Mouse (Mus musculus) neural tube, embryonic 11.5 days (tissue): ENCODE data around the gene Fyb2. TPM values are rescaled to one million over a fixed set of nuclear protein-coding genes. Genes with fewer than 3 reads are reported as not detected.
A peak's percentile ranks its signal among the peaks of the same experiment; 100 is the strongest.

Source experiments
- ATAC-seq: fragments of 200-750 bp; cut with Nextera tagmentation; 2 replicates; pipeline ENCODE4 v1.8.0; 2017; ENCODE audit warnings: moderate number of reproducible peaks, mild to moderate bottlenecking, moderate TSS enrichment, moderate library complexity; ENCODE audit not compliant: insufficient read depth, low FRiP score, low TSS enrichment
- DNase-seq: peaks from one replicate; pipeline ENCODE4 v3.0.0-alpha.2; 2015; ENCODE audit warnings: low spot score
- H3K27ac ChIP-seq: fragments of 300-500 bp; sonication (generic); 2 replicates; pipeline ENCODE4 v1.5.1; 2014; ENCODE audit warnings: low read depth, mild to moderate bottlenecking, low read length
- H3K27me3 ChIP-seq: fragments of 300-500 bp; sonication (generic); 2 replicates; pipeline ENCODE4 v1.6.1; 2014; ENCODE audit warnings: mild to moderate bottlenecking, low read length, mixed read lengths; ENCODE audit not compliant: control insufficient read depth, insufficient read depth
- H3K36me3 ChIP-seq: fragments of 300-500 bp; sonication (generic); 2 replicates; pipeline ENCODE4 v1.6.1; 2014; ENCODE audit warnings: mild to moderate bottlenecking, low read length, moderate library complexity, mixed read lengths; ENCODE audit not compliant: control insufficient read depth, insufficient read depth
- H3K4me1 ChIP-seq: fragments of 300-500 bp; sonication (generic); 2 replicates; pipeline ENCODE4 v1.6.1; 2014; ENCODE audit warnings: low read length, mixed read lengths; ENCODE audit not compliant: control insufficient read depth, insufficient read depth
- H3K4me2 ChIP-seq: fragments of 300-500 bp; sonication (generic); 2 replicates; pipeline ENCODE4 v1.6.1; 2014; ENCODE audit warnings: low read depth, mild to moderate bottlenecking, moderate library complexity
- H3K4me3 ChIP-seq: fragments of 300-500 bp; sonication (generic); 2 replicates; pipeline ENCODE4 v1.5.1; 2014; ENCODE audit warnings: low read depth, low read length
- H3K9ac ChIP-seq: fragments of 300-500 bp; sonication (generic); 2 replicates; pipeline ENCODE4 v1.6.1; 2014; ENCODE audit warnings: mild to moderate bottlenecking, low read length
- H3K9me3 ChIP-seq: fragments of 300-500 bp; sonication (generic); 2 replicates; pipeline ENCODE4 v1.6.1; 2016; ENCODE audit warnings: low read length; ENCODE audit not compliant: control insufficient read depth
- WGBS: fragments of 180-500 bp; shearing (Covaris S2); extraction: QIAGEN DNeasy Blood & Tissue Kit; methylation state at CpG from one replicate; pipeline ENCODE4 v1.1.7; 2014; 5-methylcytosine and 5-hydroxymethylcytosine counted together
- polyA plus RNA-seq: library from polyadenylated mRNA; unstranded; fragments of >200 nt; fragmentation: Nextera tagmentation; extraction: Ambion mirVana; gene quantifications from 2 replicates; pipeline ENCODE4 v1.2.1, GENCODE M21; 2014

Fyb2 gene
- 0.09 TPM in 1 of 2 replicates, not detected in the other for polyA plus RNA-seq

DNA sequence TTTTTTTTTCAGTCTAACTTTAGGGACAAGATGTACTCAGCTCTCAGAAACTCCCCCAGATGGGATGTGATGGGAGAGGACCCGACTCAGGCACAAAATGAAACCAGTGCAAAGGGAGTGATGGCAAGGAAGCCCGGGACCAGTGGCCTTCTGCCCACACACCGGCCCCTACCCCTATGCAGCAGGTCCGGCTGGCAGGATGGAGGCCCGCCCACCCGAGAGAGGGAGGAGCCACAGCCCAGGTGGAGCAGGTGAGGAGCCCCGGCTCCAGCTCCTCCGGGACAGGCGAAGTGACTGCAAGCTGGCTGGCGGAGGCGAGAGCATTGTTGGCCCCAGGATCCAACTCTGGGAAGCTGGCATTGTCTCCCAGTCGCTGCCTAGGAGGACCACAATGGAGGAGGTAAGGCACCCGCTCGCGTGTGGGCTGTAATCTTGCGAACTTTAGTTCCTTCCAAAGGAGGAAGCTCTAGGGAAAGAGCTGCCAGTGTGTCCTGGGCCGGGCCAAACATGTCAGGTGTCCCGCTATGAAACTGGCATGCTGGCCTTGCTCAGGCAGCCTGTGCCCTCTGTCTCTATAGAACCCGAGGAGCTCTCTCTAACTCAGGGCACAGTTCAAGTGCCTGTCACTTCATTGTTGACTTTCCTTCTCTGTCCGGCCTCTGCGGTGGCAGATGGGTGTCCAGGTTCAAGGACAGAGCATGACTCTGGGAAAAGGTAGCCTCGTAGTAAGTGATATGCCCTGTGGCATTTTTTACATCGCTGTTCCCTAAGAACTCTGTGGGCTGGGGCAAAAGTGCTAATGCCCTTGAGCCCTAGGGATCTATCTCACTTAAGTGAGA is at the start of gene Fyb2:
Gene Fyb2, plus strand, starts transcription at position 166 of the 839 bp plus-strand sequence.
- Histone ChIP-seq H3K4me2 (peak within 1 kb of the TSS; percentile 22), H3K36me3 (no peaks in the 10 kb centered on the region), H3K27me3 (no peaks in the 10 kb centered on the region), H3K4me3 (no peak within 1 kb of the TSS), H3K9ac (no peak within 1 kb of the TSS), H3K4me1 (no peaks in the 10 kb centered on the region), H3K9me3 (no peaks in the 10 kb centered on the region), H3K27ac (no peak within 1 kb of the TSS)
- DNase-seq (no peak), ATAC-seq (0 out of 2 replicates have a peak, but pooled peaks have one; percentile 41)
- WGBS: 27% methylated on average over 23 of the region's 23 CpGs

DNA sequence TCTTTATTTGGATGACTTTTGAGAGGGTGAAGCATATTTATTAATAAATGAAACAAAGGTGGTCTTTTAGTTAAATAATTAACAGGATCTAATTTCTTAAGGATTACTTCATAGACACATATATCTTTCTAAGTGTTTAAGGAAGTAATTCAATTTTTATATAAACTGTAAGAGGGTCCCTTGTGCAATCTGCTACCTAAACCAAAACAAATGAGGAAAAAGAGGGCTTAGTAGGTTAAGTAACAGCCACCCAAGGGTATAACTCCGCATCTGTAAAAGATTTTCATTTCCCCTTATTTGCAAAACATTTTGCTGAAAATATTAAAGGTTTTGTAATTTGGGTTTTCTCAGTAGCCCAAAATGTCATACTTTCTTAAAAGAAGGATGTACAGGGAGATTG is 48.9 kb upstream of the Fyb2 start:
- Histone ChIP-seq H3K27me3 (no peaks in the 10 kb centered on the region), H3K9ac (no peak overlapping the region), H3K4me1 (no peaks in the 10 kb centered on the region), H3K36me3 (no peaks in the 10 kb centered on the region), H3K4me2 (no peak overlapping the region), H3K27ac (no peak overlapping the region), H3K4me3 (no peak overlapping the region), H3K9me3 (no peaks in the 10 kb centered on the region)
- ATAC-seq: no peak
- DNase-seq: no peak
- WGBS: 92% methylated on average over 1 of the region's 1 CpGs

DNA sequence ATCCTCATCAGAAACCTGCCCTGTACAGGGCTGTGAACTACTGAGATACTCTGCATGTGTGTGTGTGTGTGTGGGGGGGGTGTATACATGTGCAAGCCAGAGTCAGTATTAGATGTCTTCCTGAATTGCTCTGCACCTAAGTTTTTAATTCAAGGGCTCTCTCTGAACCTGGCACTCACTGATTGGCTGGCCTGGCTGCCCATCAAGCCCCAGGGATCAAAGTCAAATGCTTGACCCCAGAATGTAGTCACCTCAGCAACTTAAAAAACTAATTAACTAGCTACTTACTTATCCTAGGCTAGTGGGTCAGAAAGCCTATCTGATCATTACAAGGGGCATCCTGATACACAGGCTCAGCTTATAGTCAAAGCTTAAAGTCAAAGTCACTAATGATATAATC is 43.7 kb upstream of the Fyb2 start:
- ATAC-seq: no peak

DNA sequence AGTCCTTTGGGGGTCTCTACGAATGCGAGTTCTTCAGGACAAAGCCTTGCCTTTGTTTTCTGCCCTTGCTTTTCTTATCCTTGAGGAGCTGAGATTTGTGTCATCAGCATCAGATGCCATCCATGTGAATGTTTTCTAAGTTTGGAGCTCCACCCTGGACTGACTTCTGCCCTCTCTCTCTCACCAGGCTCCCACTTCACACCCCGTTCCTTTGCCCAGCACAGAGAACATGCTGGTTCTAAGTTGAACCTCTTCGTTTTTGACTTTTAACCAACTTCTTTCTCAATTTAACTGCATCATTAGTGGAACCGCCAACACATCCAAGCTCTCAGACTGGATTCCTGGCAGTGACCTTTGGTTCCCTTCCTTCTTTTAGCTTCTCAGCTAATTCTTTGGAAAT is 43.1 kb upstream of the Fyb2 start:
- no peaks in the 10 kb centered on the region for H3K36me3 ChIP-seq
- H3K4me3 ChIP-seq: no peak overlapping the region
- no peak for DNase-seq
- no peak overlapping the region for H3K4me2 ChIP-seq
- no peak for ATAC-seq
- H3K9me3 ChIP-seq: no peaks in the 10 kb centered on the region
- H3K27ac ChIP-seq: no peak overlapping the region
- 85% methylated on average over 5 of the region's 5 CpGs for WGBS
- no peaks in the 10 kb centered on the region for H3K27me3 ChIP-seq
- H3K4me1 ChIP-seq: no peaks in the 10 kb centered on the region
- no peak overlapping the region for H3K9ac ChIP-seq

More for the DNA sequence above, 43.7 kb upstream of the Fyb2 start:
- Histone ChIP-seq H3K4me1 (no peaks in the 10 kb centered on the region), H3K27ac (no peak overlapping the region), H3K9ac (no peak overlapping the region), H3K9me3 (no peaks in the 10 kb centered on the region), H3K4me3 (no peak overlapping the region), H3K27me3 (no peaks in the 10 kb centered on the region), H3K4me2 (no peak overlapping the region), H3K36me3 (no peaks in the 10 kb centered on the region)
- DNase-seq: no peak

DNA sequence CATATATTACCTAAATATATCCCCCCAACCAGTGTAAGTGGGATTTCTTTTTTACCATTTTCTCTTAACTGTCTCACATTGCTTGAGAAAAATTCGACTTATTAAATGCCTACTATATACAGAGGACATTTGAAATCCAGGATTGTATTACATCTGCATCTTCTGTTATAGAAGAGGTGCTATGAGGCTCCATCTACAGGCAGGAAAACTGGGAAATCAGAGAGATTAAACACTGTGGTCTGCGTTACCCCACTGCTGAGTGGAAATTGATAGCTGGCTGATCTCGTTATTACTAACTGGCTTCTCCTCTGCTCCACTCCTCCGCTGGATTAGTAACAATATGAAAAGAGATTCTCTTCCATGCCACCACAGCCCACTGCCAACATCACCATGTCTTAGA is 37.4 kb upstream of the Fyb2 start:
- no peaks in the 10 kb centered on the region for H3K9me3 ChIP-seq
- ATAC-seq: no peak

DNA sequence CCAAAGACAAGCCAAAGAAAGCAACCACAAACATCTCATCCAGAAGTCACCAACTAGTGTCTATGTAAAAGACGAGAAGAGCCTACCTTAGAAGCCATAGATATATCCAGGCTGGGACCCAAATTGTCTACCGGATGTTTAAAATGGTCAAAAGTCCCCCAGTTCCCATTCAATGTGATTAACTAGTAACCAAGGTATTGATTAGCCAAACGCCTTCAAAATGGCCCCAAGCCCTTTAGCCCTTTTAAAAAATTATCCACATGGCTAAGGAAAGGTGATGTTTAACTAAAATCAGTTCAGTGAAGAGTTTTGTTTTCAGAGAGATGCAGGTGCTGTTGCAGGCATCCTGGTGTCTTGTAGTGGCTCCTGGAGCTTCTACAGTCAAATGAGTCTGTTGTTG is 36.9 kb upstream of the Fyb2 start, which contains the start of gene C8a:
Gene C8a, minus strand, starts transcription at position 76 of the 400 bp plus-strand sequence.
- Histone ChIP-seq H3K9me3 (no peaks in the 10 kb centered on the region), H3K4me1 (no peaks in the 10 kb centered on the region), H3K4me3 (no peak within 1 kb of the TSS), H3K27me3 (no peaks in the 10 kb centered on the region), H3K9ac (no peak within 1 kb of the TSS), H3K4me2 (no peak within 1 kb of the TSS), H3K27ac (no peak within 1 kb of the TSS), H3K36me3 (no peaks in the 10 kb centered on the region)
- ATAC-seq (no peak), DNase-seq (no peak)
- WGBS: 83% methylated on average over 3 of the region's 3 CpGs

More for the DNA sequence above, 37.4 kb upstream of the Fyb2 start:
- no peak for DNase-seq
- H3K27ac ChIP-seq: no peak overlapping the region
- no peak overlapping the region for H3K4me3 ChIP-seq
- H3K9ac ChIP-seq: no peak overlapping the region
- H3K4me1 ChIP-seq: no peaks in the 10 kb centered on the region
- 89% methylated on average over 4 of the region's 4 CpGs for WGBS
- H3K4me2 ChIP-seq: no peak overlapping the region
- no peaks in the 10 kb centered on the region for H3K36me3 ChIP-seq
- H3K27me3 ChIP-seq: no peaks in the 10 kb centered on the region

DNA sequence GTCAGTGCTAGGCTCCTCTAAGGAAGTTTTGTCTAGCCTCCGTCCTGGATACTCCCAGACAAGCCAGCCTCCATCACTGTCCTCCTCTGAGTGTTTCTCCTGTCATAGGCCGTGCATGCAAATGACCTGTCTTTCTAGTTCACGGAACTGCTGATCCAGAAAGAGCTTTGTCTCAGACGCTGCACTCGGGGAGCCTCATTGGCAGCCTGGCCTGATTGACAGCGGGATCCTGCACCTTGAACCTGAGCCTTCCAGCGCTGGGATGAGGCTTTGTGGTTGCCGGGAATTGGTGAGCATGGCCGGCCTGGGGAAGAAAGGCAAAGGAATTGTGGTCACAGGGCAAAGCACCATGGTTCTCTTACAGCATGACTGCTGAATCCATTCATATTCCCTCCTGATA is 25.8 kb upstream of the Fyb2 start:
- no peaks in the 10 kb centered on the region for H3K36me3 ChIP-seq
- DNase-seq (no peak), ATAC-seq (no peak)
- no peak overlapping the region for H3K9ac ChIP-seq
- H3K27me3 ChIP-seq: no peaks in the 10 kb centered on the region
- no peaks in the 10 kb centered on the region for H3K4me1 ChIP-seq
- 75% methylated on average over 9 of the region's 9 CpGs for WGBS
- H3K4me2 ChIP-seq: no peak overlapping the region
- no peak overlapping the region for H3K27ac ChIP-seq
- no peaks in the 10 kb centered on the region for H3K9me3 ChIP-seq
- no peak overlapping the region for H3K4me3 ChIP-seq

DNA sequence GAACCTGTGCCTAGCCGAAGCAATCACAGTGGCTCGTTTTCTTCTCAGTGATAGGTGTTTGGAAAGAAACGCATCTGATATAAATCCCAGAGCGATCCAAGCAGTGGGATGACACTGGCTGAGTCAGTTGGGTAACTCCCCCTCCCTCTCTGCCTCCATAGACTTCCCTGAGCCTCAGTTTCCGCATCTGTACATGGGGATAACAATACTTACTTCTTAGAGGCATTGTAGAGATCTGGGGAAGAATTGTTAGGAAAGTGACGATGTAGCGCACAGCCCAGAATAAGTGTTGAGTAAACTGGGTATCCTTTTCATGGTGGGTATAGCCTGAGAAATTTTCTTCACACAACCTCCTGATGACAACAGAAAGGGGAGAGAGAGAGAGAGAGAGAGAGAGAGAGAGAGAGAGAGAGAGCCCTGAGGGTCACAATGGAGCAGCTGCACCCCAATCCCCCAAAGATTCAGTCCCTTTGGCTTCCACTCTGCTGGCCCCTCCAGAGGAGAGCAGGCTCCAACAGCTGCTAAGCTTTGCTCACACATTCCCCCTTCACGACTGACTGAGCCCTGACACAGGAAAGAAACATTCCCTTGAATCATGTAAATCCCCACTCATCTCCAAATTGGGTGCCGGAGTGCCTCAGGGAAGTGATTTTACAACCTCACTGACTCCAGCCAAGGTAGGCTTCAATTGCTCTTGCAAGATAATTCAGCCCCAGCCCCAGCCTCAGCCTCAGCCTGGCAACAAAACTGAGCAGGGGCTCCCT is 24.6 kb upstream of the Fyb2 start:
- Histone ChIP-seq H3K27me3 (no peaks in the 10 kb centered on the region), H3K4me1 (no peaks in the 10 kb centered on the region), H3K9ac (no peak overlapping the region), H3K27ac (no peak overlapping the region), H3K4me3 (no peak overlapping the region), H3K9me3 (no peaks in the 10 kb centered on the region), H3K4me2 (no peak overlapping the region), H3K36me3 (no peaks in the 10 kb centered on the region)
- WGBS: 75% methylated on average over 9 of the region's 9 CpGs
- no peak for ATAC-seq
- no peak for DNase-seq
